Mouse (Mus musculus) spleen, adult 2 months (tissue): ENCODE measurements at regions not wholly inside any gene's neighbourhood (a gene's known extent, or its start where the extent isn't known, plus 50 kb on each side); places are given as distances from the start of the nearest gene placed in this dataset.

Experiments
- CTCF ChIP-seq: fragments of 200-500 bp; IDR thresholded peaks from 2 replicates; pipeline ENCODE4 v1.5.1; 2011; ENCODE audit warnings: mild to moderate bottlenecking, inconsistent platforms; ENCODE audit not compliant: insufficient read depth, insufficient read length, insufficient replicate concordance; ENCODE audit errors: extremely low read depth
- POLR2A ChIP-seq: fragments of 200-500 bp; IDR thresholded peaks from 2 replicates; pipeline ENCODE4 v1.6.1; 2011; ENCODE audit warnings: low read depth, low read length, inconsistent platforms

DNA sequence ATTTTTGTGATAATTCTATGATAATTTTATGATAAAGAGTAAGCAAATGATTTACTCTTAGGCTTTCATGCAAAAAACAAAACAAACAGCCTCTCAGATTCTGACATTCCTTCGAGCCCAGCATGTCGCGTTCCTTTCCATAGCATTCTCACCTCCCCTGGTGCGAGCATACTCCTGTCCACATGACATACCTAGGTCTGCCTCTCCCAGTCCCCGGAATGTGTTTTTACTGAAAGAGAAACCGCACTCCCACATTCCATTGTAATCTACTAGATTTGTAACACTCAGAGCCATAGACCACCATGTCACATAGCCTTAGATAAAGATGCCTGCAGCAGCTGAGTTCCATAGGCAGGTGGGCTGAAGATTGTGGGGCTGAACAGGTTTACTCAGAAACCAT is 250.8 kb downstream of the Gxylt1 start:
- no peak for TF ChIP-seq POLR2A
- TF ChIP-seq CTCF: no peak
